Mouse (Mus musculus) adrenal gland, adult (tissue): ENCODE measurements around the gene Olfr1411.
A peak's percentile ranks its signal among the peaks of the same experiment; 100 is the strongest.

ENCODE experiments used
- DNase-seq, 2 experiments: peaks; one replicate each; pipeline ENCODE4 v3.0.0; 2022 to 2023; ENCODE audit warnings: low spot score in 1 of 2; ENCODE audit not compliant: inconsistent age in 2 of 2

The Olfr1411 gene

DNA sequence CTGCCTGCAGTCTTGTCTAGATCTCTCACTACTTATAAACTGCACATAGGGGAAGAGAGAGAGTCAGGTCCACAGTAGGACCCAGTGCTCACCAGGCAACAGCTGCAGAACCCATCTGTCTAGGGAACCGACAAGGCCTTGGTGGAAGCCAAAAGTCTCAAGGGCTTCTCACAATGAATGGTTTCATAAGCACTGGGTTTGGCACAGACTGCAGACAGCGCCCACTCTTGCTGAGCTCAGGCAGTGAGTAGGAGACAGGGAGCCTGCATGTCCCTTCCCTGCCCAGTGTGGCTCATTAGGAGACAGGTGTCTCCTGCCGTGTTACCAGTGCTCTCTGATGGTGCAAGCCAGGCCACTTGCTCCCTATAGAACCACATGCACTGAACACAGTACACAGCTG, 44.0 kb downstream of the Olfr1411 start:
- peak in 1 of 2 experiments; percentile 86 for DNase-seq

DNA sequence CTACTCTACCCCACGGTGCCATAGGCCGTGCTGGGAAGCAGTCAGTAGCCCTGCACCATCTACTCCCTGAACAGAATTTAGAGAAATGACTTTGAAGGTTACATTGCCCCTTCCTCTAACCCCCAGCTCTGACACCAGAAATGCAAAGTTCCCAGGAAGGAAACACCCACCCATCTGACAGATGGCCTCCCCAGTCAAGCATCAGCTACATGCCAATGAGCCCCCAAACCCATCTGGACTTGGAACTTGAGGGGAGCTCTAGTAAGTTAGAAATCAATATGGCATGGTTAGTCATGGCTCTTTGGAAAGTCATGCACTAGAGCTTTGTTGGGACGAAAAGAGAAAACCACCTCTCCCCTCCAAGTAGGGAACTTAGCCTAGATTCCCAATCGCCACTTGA, 44.5 kb downstream of the Olfr1411 start:
- no peak for DNase-seq

DNA sequence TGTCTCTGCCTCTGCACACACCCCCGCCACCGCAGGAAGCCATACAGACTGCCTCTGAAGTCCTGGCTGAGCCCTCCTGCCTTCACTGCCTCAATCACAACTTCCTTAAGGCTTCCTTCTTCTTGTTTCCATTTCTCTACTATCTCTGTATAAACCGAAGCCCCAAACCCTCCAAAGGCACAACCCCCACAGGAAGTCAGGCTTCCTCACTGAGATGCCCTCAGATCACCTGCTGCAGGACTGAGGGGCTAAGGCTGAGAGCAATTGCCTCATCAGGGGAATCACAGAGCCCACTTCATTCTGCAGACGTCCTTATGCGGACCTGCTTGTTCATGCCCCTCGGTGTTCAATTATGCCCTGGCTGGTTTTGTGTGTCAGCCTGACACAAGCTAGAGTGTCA, 46.2 kb downstream of the Olfr1411 start:
- peak in 1 of 2 experiments; percentile 16 for DNase-seq

DNA sequence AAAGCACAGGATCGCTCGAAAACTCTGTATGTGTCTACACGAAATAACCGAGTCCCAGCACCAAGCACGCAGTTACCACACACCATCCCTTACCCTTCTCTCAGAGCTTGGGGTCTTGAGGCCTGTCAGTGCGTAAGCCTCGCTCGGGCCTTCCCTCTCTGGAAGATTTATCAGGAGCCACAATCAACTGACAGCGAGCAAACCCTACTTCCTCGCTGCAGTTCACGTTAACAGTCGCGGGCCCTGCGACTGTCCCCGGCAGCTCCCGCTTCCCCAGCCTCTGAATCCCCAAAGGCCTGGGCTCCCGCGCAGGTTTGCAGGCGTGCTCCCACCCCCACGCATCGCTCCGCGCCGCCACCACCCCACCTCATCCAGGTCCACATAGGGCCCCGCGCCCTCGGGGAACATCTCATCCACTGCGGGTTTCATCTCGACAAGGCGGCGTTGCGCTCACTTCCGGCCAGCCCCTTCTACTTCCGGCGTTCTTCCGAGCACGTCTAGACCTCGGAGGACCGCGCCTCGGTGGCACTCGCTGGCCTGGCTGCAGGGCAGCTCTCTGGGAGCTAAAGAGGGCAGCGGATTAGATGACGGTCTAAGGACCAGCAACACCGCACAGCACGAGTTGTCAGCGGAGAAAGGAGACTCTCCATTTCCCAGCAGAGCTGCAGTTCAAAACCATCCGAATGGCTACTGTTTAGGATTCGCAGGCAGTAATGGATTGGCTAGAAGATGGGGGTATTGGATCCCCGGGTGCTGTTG, 47.5 kb downstream of the Olfr1411 start, which contains the start of gene Cops9:
Gene Cops9, minus strand, starts transcription at position 472 of the 759 bp plus-strand sequence.
- DNase-seq, result peak; percentile 92 to 97

DNA sequence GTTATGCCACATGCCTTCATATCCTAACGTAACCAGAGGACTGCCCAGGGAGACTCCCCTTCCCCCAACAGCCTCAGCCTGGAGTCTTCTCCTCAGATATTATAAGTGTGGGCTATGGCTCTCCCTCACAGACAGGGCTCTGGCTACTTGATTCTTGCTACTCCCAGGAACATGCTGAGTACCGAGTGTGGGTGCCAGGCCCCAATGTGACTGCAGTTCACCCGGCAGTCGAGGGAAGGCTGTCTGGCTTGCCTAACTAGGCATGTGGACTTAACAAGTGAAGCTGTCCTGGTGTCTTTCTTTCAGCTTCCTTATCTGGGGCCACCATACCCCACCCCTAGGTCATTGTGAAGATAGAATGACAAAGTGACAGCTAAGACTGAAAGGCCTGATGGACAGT, 49.5 kb downstream of the Olfr1411 start:
- DNase-seq, result peak; percentile 7 to 18

DNA sequence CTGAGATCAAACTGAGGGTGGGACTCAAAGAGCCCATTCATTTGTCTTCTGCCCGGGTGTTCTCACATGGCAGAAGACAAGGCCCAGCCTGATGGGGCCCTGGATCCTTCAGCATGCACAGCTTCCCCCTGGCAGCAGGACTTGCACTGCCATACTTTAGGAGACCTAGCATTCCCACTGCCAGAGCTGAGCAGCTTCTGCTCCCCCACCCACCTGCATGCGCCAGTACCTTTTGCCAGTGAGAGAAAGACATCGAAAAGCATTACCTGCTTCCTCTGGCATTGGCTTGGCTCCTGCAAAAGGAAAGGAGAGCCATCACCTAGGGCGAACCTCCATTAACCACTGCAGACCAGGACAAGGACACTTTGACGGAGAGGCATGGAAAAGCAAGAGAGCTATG, 50.7 kb downstream of the Olfr1411 start:
- DNase-seq, result no peak

DNA sequence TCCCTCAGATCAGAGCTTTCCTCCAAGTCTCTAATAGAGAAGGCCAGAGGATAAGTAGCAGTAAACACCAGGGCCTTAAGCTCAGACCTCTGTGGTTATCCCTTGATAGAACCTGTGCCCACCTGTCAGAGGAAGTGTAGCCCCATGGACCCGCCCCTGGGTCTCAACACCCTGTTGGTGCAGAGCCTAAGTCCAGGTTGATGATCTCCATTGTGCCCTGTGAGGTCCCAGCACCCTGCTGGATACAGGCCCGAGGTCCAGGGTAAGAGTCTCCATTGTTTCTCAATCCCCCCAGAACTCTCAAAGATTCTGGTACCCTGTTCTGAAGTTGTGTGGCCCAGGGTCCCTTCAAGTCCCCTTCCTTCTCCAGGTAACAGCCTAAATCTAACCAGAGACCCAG, 51.9 kb downstream of the Olfr1411 start:
- DNase-seq, result no peak

DNA sequence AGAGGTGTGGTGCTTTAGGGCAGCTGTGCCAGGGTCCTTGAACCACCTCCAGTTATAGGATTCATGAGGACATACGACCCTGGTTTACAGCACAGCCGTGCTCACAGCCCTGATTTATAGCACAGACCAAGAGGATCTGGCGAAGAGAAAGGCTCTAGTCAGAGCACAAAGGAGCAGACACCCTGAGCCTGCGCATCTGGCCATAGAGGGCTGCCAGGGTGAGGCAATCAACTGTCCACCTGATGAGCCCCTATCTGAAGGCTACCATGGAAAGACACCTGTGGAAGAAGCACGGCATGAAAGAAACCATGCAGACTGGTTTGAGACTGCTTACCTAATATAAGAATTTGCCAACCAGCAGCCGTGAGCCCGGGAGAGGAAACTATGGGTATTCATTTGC, 52.4 kb downstream of the Olfr1411 start:
- peak; percentile 12 to 52 for DNase-seq

DNA sequence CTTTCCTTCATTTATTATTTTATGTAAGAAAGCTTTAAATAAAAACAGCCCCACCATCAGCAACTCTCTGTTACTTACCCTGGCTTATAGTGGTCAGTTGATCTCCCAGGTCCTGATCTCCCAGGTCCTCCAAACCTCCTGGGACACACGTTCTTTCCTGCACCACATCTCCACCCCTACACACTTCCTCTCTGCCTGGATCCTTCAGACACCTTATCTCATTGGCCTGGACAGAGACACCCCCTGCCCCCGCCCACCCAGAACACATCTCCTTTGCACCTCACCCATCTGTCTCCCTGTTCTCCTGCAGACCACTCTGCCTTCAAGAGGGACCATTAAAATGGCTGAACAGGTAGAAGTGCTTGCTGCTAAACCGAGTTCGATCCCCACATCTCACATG, 52.8 kb downstream of the Olfr1411 start:
- no peak for DNase-seq
